Comparison of ENCODE assay signal across 8 mouse cellular contexts in the genomic region with DNA sequence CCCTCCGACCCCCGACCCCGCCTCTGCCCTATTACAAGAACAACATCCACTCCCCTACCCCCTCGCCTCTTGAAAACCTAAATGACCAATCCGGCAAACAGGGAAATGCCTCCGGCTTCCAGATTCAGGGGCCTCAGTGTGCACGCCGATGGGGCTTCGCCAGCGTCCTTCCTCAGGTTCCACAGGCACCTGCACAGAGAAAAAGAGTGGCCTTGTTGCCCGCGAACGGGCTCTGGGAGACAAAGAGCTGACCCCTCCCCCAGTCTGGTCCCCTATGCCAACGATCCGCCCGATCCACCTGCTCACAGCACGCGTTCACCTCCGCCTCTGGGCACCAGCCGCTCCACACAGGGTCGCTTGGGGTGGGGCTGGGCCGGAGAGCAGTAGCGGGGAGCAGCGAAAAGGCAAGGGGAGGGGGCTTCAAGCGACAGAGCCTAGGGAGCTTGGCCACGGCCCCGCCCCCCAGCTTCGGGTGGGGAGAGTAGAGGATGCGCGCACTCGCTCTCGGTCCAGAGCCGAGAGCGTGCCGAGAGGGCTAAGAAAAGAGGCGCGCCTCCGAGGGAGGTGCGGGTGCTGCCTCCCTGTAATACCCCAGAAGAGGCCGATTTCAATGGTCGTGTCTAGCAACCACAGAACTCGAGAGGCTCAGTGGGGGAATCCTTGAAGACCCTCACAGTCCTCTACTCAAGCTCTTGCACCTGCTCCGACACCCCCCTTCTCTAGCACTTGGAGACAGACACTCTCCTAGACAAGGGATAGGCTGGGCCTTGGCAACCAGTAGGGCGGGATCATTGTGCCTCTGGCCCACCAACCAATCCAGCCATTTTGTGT. TPM values are rescaled to one million over a fixed set of nuclear protein-coding genes. Genes with fewer than 3 reads are reported as not detected.
DNase-seq lines count a peak whose midpoint lies in the region; ATAC-seq and TF ChIP-seq lines count a peak whose summit lies in the region.

Prr36 (minus strand) TSS at position 669 of the 831 bp plus-strand sequence.

- TF ChIP-seq CTCF in layer of hippocampus, adult 2 months (conservative IDR thresholded peaks at IDR 0.05): no peak

- H3K4me1 ChIP-seq in forebrain, embryonic 13.5 days: peaks cover 35% of the 10 kb centered on the region
- H3K4me1 ChIP-seq in midbrain, embryonic 14.5 days (ENCODE audit: control insufficient read depth, insufficient read depth, low read length): peaks cover 41% of the 10 kb centered on the region

- H3K4me2 ChIP-seq in forebrain, embryonic 13.5 days: peak within 1 kb of the TSS; percentile 88
- peak within 1 kb of the TSS; percentile 96 for H3K4me2 ChIP-seq in midbrain, embryonic 14.5 days (ENCODE audit: low read length)

- H3K9ac ChIP-seq in forebrain, embryonic 13.5 days: peak within 1 kb of the TSS; percentile 95
- H3K9ac ChIP-seq in midbrain, embryonic 14.5 days (replicated peaks; ENCODE audit: low read length): peak within 1 kb of the TSS; percentile 97

- H3K36me3 ChIP-seq in forebrain, embryonic 13.5 days (ENCODE audit: poor library complexity, severe bottlenecking): peaks cover 15% of the 10 kb centered on the region
- peaks cover 13% of the 10 kb centered on the region for H3K36me3 ChIP-seq in midbrain, embryonic 14.5 days (ENCODE audit: control insufficient read depth, insufficient read depth, low read length)

- H3K27me3 ChIP-seq in forebrain, embryonic 13.5 days: no peaks in the 10 kb centered on the region
- no peaks in the 10 kb centered on the region for H3K27me3 ChIP-seq in midbrain, embryonic 14.5 days (ENCODE audit: control insufficient read depth, insufficient read depth, low read length)

- H3K9me3 ChIP-seq in forebrain, embryonic 13.5 days (replicated peaks): no peaks in the 10 kb centered on the region
- H3K9me3 ChIP-seq in midbrain, embryonic 14.5 days (ENCODE audit: control insufficient read depth, low read length): no peaks in the 10 kb centered on the region

- peak within 1 kb of the TSS; percentile 91 for H3K27ac ChIP-seq in layer of hippocampus, adult 2 months
- H3K27ac ChIP-seq in forebrain, embryonic 13.5 days: peak within 1 kb of the TSS; percentile 94
- peak within 1 kb of the TSS; percentile 93 for H3K27ac ChIP-seq in midbrain, embryonic 14.5 days (replicated peaks; ENCODE audit: low read depth, low read length)

- ATAC-seq in forebrain, embryonic 13.5 days: peak; percentile 92
- ATAC-seq in midbrain, embryonic 14.5 days (ENCODE audit: low FRiP score, low TSS enrichment): peak; percentile 90
- no peak for ATAC-seq in monocyte, adult 5-6 weeks (replicated peaks; ENCODE audit: insufficient number of reproducible peaks, low FRiP score, low TSS enrichment, poor library complexity, severe bottlenecking)

- WGBS in forebrain, embryonic 13.5 days: under 1% methylated on average over 44 of the region's 44 CpGs
- under 1% methylated on average over 41 of the region's 44 CpGs for WGBS in midbrain, embryonic 14.5 days

- H3K4me3 ChIP-seq in layer of hippocampus, adult 2 months: peak within 1 kb of the TSS; percentile 80
- peak within 1 kb of the TSS; percentile 74 for H3K4me3 ChIP-seq in forebrain, embryonic 13.5 days
- peak within 1 kb of the TSS; percentile 63 for H3K4me3 ChIP-seq in midbrain, embryonic 14.5 days (replicated peaks; ENCODE audit: low read depth, low read length)

- DNase-seq in layer of hippocampus, adult 2 months (ENCODE audit: low spot score in 2 of 2): peak; percentile 47 to 66
- no peak for DNase-seq in layer of hippocampus, adult 11-12 months (ENCODE audit: low spot score)
- peak; percentile 77 for DNase-seq in cerebellum, adult 11-12 months
- DNase-seq in left cerebral cortex, adult 8-10 months (ENCODE audit: low spot score in 2 of 2): peak in 1 of 2 experiments; percentile 62
- DNase-seq in midbrain, embryonic 14.5 days: peak; percentile 93
- DNase-seq in testis, postnatal 14 days (ENCODE audit: low spot score): peak; percentile 18

RNA-seq across cellular contexts. Expression of gene Prr36, which starts in this region (rescaled TPM):
- total RNA-seq in layer of hippocampus, adult 2 months (2021): 10 to 100 TPM; 46.0 to 47.4 TPM
- 33.2 and 36.0 TPM in 2 replicates for polyA plus RNA-seq in forebrain, embryonic 13.5 days (2015; fragmentation: Nextera tagmentation; extraction: Ambion mirVana)
- 10 to 100 TPM; 34.4 to 40.8 (median 36.8) TPM for total RNA-seq in left cerebral cortex, adult 8-10 months (2022)
- polyA plus RNA-seq in midbrain, embryonic 14.5 days (2014; fragmentation: Nextera tagmentation; extraction: Ambion mirVana): 51.8 and 67.1 TPM in 2 replicates
- total RNA-seq in monocyte, adult 5-6 weeks (2017): 0.19 TPM in 1 of 3 replicates, not detected in the others

Comparison
In these comparisons a context has a peak if more than half of its experiments do, and no peak if none do; other contexts are left out.
1. RNA of gene Prr36 (total RNA-seq): 46.0 to 47.4 TPM in layer of hippocampus, adult 2 months and 34.4 to 40.8 TPM in left cerebral cortex, adult 8-10 months; 0.19 TPM in monocyte, adult 5-6 weeks; every median in the first group is over 10 times any median in the second.
2. Peak in every context shown above with its lines, with median percentiles within 50 percentile points of each other: H3K27ac ChIP-seq and H3K4me3 ChIP-seq.